Mouse (Mus musculus): ENCODE results near the gene Mov10l1.

Mov10l1 gene

GRCm38 (mm10) chr15:88982534-88983079 lies at the start of gene Mov10l1:
Gene Mov10l1, plus strand, starts transcription at chr15:88982909.
- no peak for DNase-seq (ENCODE audit: low spot score)

GRCm38 (mm10) chr15:88934141-88934540 lies 48.6 kb upstream of the Mov10l1 start:
- DNase-seq (ENCODE audit: low spot score): peak; percentile 90

- DNase-seq (ENCODE audit: low spot score): no peak
Observed at GRCm38 (mm10) chr15:88936619-88937290, 46.0 kb upstream of the Mov10l1 start.

GRCm38 (mm10) chr15:88937291-88937650 lies 45.4 kb upstream of the Mov10l1 start:
- DNase-seq (ENCODE audit: low spot score): no peak

- no peak for DNase-seq (ENCODE audit: low spot score)
Observed at GRCm38 (mm10) chr15:88942783-88943182, 39.9 kb upstream of the Mov10l1 start.

- no peak for DNase-seq (ENCODE audit: low spot score)
Observed at GRCm38 (mm10) chr15:88943896-88944551, 38.7 kb upstream of the Mov10l1 start.

GRCm38 (mm10) chr15:88946851-88947250 lies 35.9 kb upstream of the Mov10l1 start:
- DNase-seq (ENCODE audit: low spot score): no peak

- peak; percentile 75 for DNase-seq (ENCODE audit: low spot score)
Observed at GRCm38 (mm10) chr15:88951246-88951645, 31.5 kb upstream of the Mov10l1 start.

- DNase-seq (ENCODE audit: low spot score): no peak
Observed at GRCm38 (mm10) chr15:88954368-88955072, 28.2 kb upstream of the Mov10l1 start, which contains the start of gene Ttll8. Gene Ttll8, minus strand, starts transcription at chr15:88954418.

GRCm38 (mm10) chr15:88955342-88955741 lies 27.4 kb upstream of the Mov10l1 start:
- DNase-seq (ENCODE audit: low spot score): no peak

GRCm38 (mm10) chr15:88957522-88957921 lies 25.2 kb upstream of the Mov10l1 start:
- DNase-seq (ENCODE audit: low spot score): no peak

- no peak for DNase-seq (ENCODE audit: low spot score)
Observed at GRCm38 (mm10) chr15:88964070-88964578, 18.6 kb upstream of the Mov10l1 start.

- no peak for DNase-seq (ENCODE audit: low spot score)
Observed at GRCm38 (mm10) chr15:88972300-88972699, 10.4 kb upstream of the Mov10l1 start.

- no peak for DNase-seq (ENCODE audit: low spot score)
Observed at GRCm38 (mm10) chr15:88978281-88979137, 4.2 kb upstream of the Mov10l1 start, which contains the start of gene Mlc1. Gene Mlc1, minus strand, starts transcription at chr15:88979007.

- no peak for DNase-seq (ENCODE audit: low spot score)
Observed at GRCm38 (mm10) chr15:88979138-88979446, 3.6 kb upstream of the Mov10l1 start.

- DNase-seq (ENCODE audit: low spot score): no peak
Observed at GRCm38 (mm10) chr15:88989236-88989635, 6.5 kb downstream of the Mov10l1 start.

GRCm38 (mm10) chr15:88998636-88999035 lies 15.9 kb downstream of the Mov10l1 start:
- no peak for DNase-seq (ENCODE audit: low spot score)

GRCm38 (mm10) chr15:88999124-88999523 lies 16.4 kb downstream of the Mov10l1 start:
- DNase-seq (ENCODE audit: low spot score): peak; percentile 25

GRCm38 (mm10) chr15:89000367-89000766 lies 17.7 kb downstream of the Mov10l1 start:
- DNase-seq (ENCODE audit: low spot score): no peak

GRCm38 (mm10) chr15:89001245-89001644 lies 18.5 kb downstream of the Mov10l1 start:
- no peak for DNase-seq (ENCODE audit: low spot score)

- no peak for DNase-seq (ENCODE audit: low spot score)
Observed at GRCm38 (mm10) chr15:89007002-89007401, 24.3 kb downstream of the Mov10l1 start.

- DNase-seq (ENCODE audit: low spot score): no peak
Observed at GRCm38 (mm10) chr15:89007781-89008180, 25.1 kb downstream of the Mov10l1 start.

Data from MN1 (cell line).